Mouse (Mus musculus): ENCODE measurements at regions not wholly inside any gene's neighbourhood (a gene's known extent, or its start where the extent isn't known, plus 50 kb on each side); places are given as distances from the start of the nearest gene placed in this dataset.

- DNase-seq (ENCODE audit: extremely low spot score in 1 of 2, low spot score in 1 of 2) = peak in 1 of 2 experiments; percentile 17
Observed at GRCm38 (mm10) chr2:161185122-161185521, 76.2 kb upstream of the Chd6 start.

GRCm38 (mm10) chr2:161177355-161178021, 68.6 kb upstream of the Chd6 start:
- peak; percentile 69 to 88 for DNase-seq (ENCODE audit: extremely low spot score in 1 of 2, low spot score in 1 of 2)

- no peak for DNase-seq (ENCODE audit: extremely low spot score in 1 of 2, low spot score in 1 of 2)
Observed at GRCm38 (mm10) chr2:161166681-161167080, 57.8 kb upstream of the Chd6 start.

GRCm38 (mm10) chr2:161165495-161165894, 56.6 kb upstream of the Chd6 start:
- DNase-seq (ENCODE audit: extremely low spot score in 1 of 2, low spot score in 1 of 2) = no peak

- DNase-seq (ENCODE audit: extremely low spot score in 1 of 2, low spot score in 1 of 2) = no peak
Observed at GRCm38 (mm10) chr2:161164320-161164719, 55.4 kb upstream of the Chd6 start.
